Mouse (Mus musculus): ENCODE results near the gene Piezo1. TPM values are rescaled to one million over a fixed set of nuclear protein-coding genes. Genes with fewer than 3 reads are reported as not detected.

Gene Piezo1
- polyA plus RNA-seq, 1 experiment, result 96.7 TPM

GRCm38 (mm10) chr8:122548331-122548730 is 2.8 kb downstream of the Piezo1 start:
- TF ChIP-seq POLR2A (IDR thresholded peaks at IDR 0.05; ENCODE audit: low read depth, low read length) (no peak), CTCF (IDR thresholded peaks at IDR 0.05; ENCODE audit: extremely low read depth, insufficient read depth, insufficient read length, insufficient replicate concordance) (no peak)
- WGBS, result 23% methylated on average over 13 of the region's 13 CpGs
- Histone ChIP-seq H3K27me3 (ENCODE audit: control insufficient read depth, insufficient read depth, low read length) (no peaks in the 10 kb centered on the region), H3K27ac (ENCODE audit: insufficient read depth, low read length) (peak overlapping the region; percentile 80), H3K4me3 (ENCODE audit: extremely low read depth, insufficient read depth, insufficient read length) (no peak overlapping the region; the same call in 1 of the 2 replicates), H3K4me1 (ENCODE audit: control insufficient read depth, insufficient read depth, insufficient read length) (peaks cover 39% of the 10 kb centered on the region; the same call in 1 of the 2 replicates), H3K36me3 (ENCODE audit: control insufficient read depth, insufficient read depth, low read length) (no peaks in the 10 kb centered on the region)
- DNase-seq (ENCODE audit: low read depth in 1 of 2, low spot score in 2 of 2), result no peak

DNA sequence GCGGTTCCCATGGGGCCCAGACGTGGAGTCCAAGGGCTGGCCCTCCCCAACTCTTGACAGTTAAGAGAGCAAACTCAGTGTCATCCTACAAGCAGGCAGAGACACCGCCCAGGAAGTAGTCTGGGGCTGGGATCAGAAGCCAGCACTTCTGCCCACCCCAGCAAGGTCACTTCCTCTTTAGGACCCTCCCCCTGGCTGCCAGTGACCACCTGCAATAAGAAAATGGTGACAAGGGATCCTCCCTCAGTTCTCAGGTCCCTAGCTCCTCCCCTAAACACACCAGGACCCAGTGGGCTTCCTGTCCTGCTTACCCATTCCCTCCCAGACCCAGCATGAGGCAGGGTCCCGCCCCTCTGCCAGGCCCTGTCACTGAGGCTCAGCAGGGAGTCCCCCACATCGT is 3.3 kb downstream of the Piezo1 start:
- H3K4me1 ChIP-seq (ENCODE audit: control insufficient read depth, insufficient read depth, insufficient read length), result peaks cover 39% of the 10 kb centered on the region; the same call in 1 of the 2 replicates
- H3K27ac ChIP-seq (ENCODE audit: insufficient read depth, low read length), result peak overlapping the region; percentile 80
- H3K36me3 ChIP-seq (ENCODE audit: control insufficient read depth, insufficient read depth, low read length), result no peaks in the 10 kb centered on the region
- TF ChIP-seq CTCF (IDR thresholded peaks at IDR 0.05; ENCODE audit: extremely low read depth, insufficient read depth, insufficient read length, insufficient replicate concordance) (no peak), POLR2A (IDR thresholded peaks at IDR 0.05; ENCODE audit: low read depth, low read length) (peak; percentile 31; the same call in 1 of the 2 replicates)
- no peak overlapping the region for H3K4me3 ChIP-seq (ENCODE audit: extremely low read depth, insufficient read depth, insufficient read length)
- H3K27me3 ChIP-seq (ENCODE audit: control insufficient read depth, insufficient read depth, low read length), result no peaks in the 10 kb centered on the region
- peak; percentile 75 to 89 for DNase-seq (ENCODE audit: low read depth in 1 of 2, low spot score in 2 of 2)
- 6% methylated on average over 5 of the region's 5 CpGs for WGBS

DNA sequence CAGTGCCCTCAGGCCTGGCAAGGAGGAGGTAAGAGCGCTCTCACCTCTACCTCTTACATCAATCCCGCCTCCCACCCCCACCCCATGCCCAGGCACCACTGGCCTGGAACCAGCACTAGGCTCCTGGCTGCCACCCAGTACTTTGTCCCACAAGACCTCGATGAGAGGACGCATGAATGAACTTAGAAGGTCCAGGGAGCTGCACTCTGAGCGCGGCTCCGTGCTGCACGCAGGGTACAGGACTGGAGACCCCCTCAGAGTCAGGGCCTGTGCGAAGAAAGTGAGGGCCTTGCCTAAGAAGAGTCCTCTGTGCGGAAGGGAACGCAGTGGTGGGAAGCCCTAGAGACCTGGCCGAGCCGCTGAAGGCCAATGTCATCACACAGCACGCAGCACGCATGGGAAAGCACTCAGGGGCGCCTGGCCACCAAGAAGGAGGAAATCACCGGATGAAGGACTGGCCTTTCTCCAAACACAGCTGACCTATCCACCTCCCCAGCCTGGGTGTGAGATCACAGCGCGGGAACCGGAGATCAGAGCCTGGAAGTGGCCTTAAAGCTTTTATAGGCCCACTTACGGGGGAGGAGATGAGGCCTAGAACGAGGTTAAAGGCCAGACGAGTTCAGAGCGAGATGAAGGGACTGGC is 4.2 kb downstream of the Piezo1 start:
- no peak for TF ChIP-seq CTCF (IDR thresholded peaks at IDR 0.05; ENCODE audit: extremely low read depth, insufficient read depth, insufficient read length, insufficient replicate concordance)
- no peak for TF ChIP-seq POLR2A (IDR thresholded peaks at IDR 0.05; ENCODE audit: low read depth, low read length)
- H3K27ac ChIP-seq (ENCODE audit: insufficient read depth, low read length), result peak overlapping the region; percentile 80
- H3K27me3 ChIP-seq (ENCODE audit: control insufficient read depth, insufficient read depth, low read length), result no peaks in the 10 kb centered on the region
- peak overlapping the region; percentile 20; the same call in 1 of the 2 replicates for H3K4me3 ChIP-seq (ENCODE audit: extremely low read depth, insufficient read depth, insufficient read length)
- peaks cover 39% of the 10 kb centered on the region; the same call in 1 of the 2 replicates for H3K4me1 ChIP-seq (ENCODE audit: control insufficient read depth, insufficient read depth, insufficient read length)
- 65% methylated on average over 24 of the region's 24 CpGs for WGBS
- H3K36me3 ChIP-seq (ENCODE audit: control insufficient read depth, insufficient read depth, low read length), result no peaks in the 10 kb centered on the region
- DNase-seq (ENCODE audit: low read depth in 1 of 2, low spot score in 2 of 2), result no peak

DNA sequence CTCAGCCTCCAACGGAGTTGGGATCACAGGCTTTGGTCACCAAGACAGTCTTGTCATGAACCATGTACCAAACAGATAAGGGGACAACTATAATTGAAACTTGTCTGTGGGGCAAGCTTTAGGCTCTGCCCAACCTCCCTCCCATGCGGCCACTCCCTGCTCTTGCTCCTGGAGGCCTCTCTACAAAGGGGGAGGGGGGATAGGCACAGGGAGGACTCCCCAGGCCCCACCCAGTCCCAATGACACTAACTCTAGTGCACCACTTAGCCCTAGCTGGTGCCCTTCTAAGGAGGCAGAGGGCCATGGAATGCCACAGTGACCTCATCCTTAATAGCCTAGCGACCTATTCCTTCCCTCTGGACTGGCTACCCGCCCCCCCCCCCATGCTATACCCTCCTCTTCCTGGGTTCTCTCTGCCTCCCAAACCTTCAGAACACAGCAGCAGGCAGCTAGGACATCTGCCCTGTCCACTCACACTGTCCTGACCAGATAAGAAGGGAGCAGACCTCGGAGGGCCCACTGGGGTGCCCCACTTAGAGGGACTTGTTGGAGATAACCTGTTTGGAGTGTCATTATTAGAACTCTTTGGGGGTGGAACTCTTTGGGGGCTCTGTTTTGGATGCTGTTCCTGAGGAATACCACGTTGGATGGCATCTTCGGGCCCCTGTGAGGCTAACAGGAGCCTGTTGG is 4.9 kb downstream of the Piezo1 start:
- Histone ChIP-seq H3K4me1 (ENCODE audit: control insufficient read depth, insufficient read depth, insufficient read length) (peaks cover 39% of the 10 kb centered on the region; the same call in 1 of the 2 replicates), H3K4me3 (ENCODE audit: extremely low read depth, insufficient read depth, insufficient read length) (no peak overlapping the region), H3K27me3 (ENCODE audit: control insufficient read depth, insufficient read depth, low read length) (no peaks in the 10 kb centered on the region), H3K36me3 (ENCODE audit: control insufficient read depth, insufficient read depth, low read length) (no peaks in the 10 kb centered on the region), H3K27ac (ENCODE audit: insufficient read depth, low read length) (peak overlapping the region; percentile 80)
- WGBS, result 89% methylated on average over 7 of the region's 7 CpGs
- DNase-seq (ENCODE audit: low read depth in 1 of 2, low spot score in 2 of 2), result no peak
- TF ChIP-seq CTCF (IDR thresholded peaks at IDR 0.05; ENCODE audit: extremely low read depth, insufficient read depth, insufficient read length, insufficient replicate concordance), result no peak
- no peak for TF ChIP-seq POLR2A (IDR thresholded peaks at IDR 0.05; ENCODE audit: low read depth, low read length)

- 84% methylated on average over 8 of the region's 8 CpGs for WGBS
- Histone ChIP-seq H3K4me1 (ENCODE audit: control insufficient read depth, insufficient read depth, insufficient read length) (peaks cover 30% of the 10 kb centered on the region; the same call in 1 of the 2 replicates), H3K4me3 (ENCODE audit: extremely low read depth, insufficient read depth, insufficient read length) (no peak overlapping the region), H3K27ac (ENCODE audit: insufficient read depth, low read length) (no peak overlapping the region), H3K27me3 (ENCODE audit: control insufficient read depth, insufficient read depth, low read length) (no peaks in the 10 kb centered on the region), H3K36me3 (ENCODE audit: control insufficient read depth, insufficient read depth, low read length) (no peaks in the 10 kb centered on the region)
- TF ChIP-seq POLR2A (IDR thresholded peaks at IDR 0.05; ENCODE audit: low read depth, low read length), result no peak
- no peak for TF ChIP-seq CTCF (IDR thresholded peaks at IDR 0.05; ENCODE audit: extremely low read depth, insufficient read depth, insufficient read length, insufficient replicate concordance)
- no peak for DNase-seq (ENCODE audit: low read depth in 1 of 2, low spot score in 2 of 2)
Observed at GRCm38 (mm10) chr8:122544138-122544537, 7.0 kb downstream of the Piezo1 start.

DNA sequence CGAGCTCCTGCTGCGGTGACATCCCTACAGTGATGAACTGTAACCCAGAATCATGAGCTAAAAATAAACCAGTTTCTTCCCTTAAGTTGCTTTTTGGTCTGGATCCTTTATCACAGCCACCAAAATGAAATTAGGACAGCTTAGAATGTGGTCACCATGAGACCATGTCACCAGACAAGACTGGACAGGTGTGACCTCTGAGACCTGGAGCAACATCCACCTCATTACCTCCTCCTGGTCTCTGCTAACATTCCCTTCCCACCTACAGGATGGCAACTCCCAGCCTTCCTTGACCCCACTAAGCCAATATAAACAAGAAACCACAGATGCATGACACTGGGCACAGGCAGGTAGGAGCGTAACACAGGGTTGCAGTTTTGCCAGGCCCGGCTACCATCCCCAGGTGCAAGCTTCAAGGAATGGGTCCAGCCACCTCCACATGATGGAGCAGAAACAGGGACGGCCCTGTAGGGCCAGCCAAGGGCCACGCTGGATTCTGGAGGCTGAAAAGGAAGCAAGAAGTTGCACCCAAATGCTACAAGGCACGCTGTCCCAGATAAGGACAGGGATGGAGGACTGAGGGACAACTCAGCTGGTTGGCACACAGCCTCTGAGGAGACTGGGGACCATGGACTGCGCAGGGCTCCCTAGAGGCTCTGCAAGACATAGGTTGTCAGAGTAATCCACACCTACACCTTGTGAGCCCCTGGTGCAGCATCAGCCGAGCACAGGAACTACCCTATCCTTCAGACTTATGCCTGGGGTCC is 12.6 kb downstream of the Piezo1 start:
- Histone ChIP-seq H3K27ac (ENCODE audit: insufficient read depth, low read length) (no peak overlapping the region), H3K36me3 (ENCODE audit: control insufficient read depth, insufficient read depth, low read length) (no peaks in the 10 kb centered on the region), H3K4me1 (ENCODE audit: control insufficient read depth, insufficient read depth, insufficient read length) (no peaks in the 10 kb centered on the region), H3K27me3 (ENCODE audit: control insufficient read depth, insufficient read depth, low read length) (no peaks in the 10 kb centered on the region), H3K4me3 (ENCODE audit: extremely low read depth, insufficient read depth, insufficient read length) (no peak overlapping the region)
- DNase-seq (ENCODE audit: low read depth in 1 of 2, low spot score in 2 of 2), result no peak
- 89% methylated on average over 9 of the region's 9 CpGs for WGBS
- TF ChIP-seq CTCF (IDR thresholded peaks at IDR 0.05; ENCODE audit: extremely low read depth, insufficient read depth, insufficient read length, insufficient replicate concordance) (no peak), POLR2A (IDR thresholded peaks at IDR 0.05; ENCODE audit: low read depth, low read length) (no peak)

Data from spleen, adult 2 months (tissue).